Mouse (Mus musculus) midbrain, embryonic 14.5 days (tissue): Measurements from ENCODE around the gene Csmd2. TPM values are rescaled to one million over a fixed set of nuclear protein-coding genes. Genes with fewer than 3 reads are reported as not detected.

Source experiments
- ATAC-seq: fragments of 200-750 bp; cut with Nextera tagmentation; 2 replicates; pipeline ENCODE4 v1.8.0; 2017; ENCODE audit warnings: moderate number of reproducible peaks, moderate library complexity; ENCODE audit not compliant: low FRiP score, low TSS enrichment
- DNase-seq: peaks from one replicate; pipeline ENCODE4 v3.0.0-alpha.2; 2015
- H3K27ac ChIP-seq: fragments of 300-500 bp; sonication (generic); replicated peaks from 2 replicates; pipeline ENCODE4 v1.5.1; 2014; ENCODE audit warnings: mild to moderate bottlenecking, low read depth, low read length, moderate library complexity
- H3K27me3 ChIP-seq: fragments of 300-500 bp; sonication (generic); 2 replicates; pipeline ENCODE4 v1.6.1; 2014; ENCODE audit warnings: low read length, control low read depth, mixed read lengths; ENCODE audit not compliant: control insufficient read depth, insufficient read depth
- H3K36me3 ChIP-seq: fragments of 300-500 bp; sonication (generic); 2 replicates; pipeline ENCODE4 v1.6.1; 2014; ENCODE audit warnings: low read length, control low read depth; ENCODE audit not compliant: control insufficient read depth, insufficient read depth
- H3K4me1 ChIP-seq: fragments of 300-500 bp; sonication (generic); 2 replicates; pipeline ENCODE4 v1.6.1; 2014; ENCODE audit warnings: mild to moderate bottlenecking, antibody characterized with exemption, low read length, control low read depth; ENCODE audit not compliant: control insufficient read depth, insufficient read depth
- H3K4me2 ChIP-seq: fragments of 300-500 bp; sonication (generic); 2 replicates; pipeline ENCODE4 v1.6.1; 2014; ENCODE audit warnings: mild to moderate bottlenecking, low read length, moderate library complexity
- H3K4me3 ChIP-seq: fragments of 300-500 bp; sonication (generic); replicated peaks from 2 replicates; pipeline ENCODE4 v1.5.1; 2014; ENCODE audit warnings: low read depth, low read length
- H3K9ac ChIP-seq: fragments of 300-500 bp; sonication (generic); replicated peaks from 2 replicates; pipeline ENCODE4 v1.6.1; 2014; ENCODE audit warnings: mild to moderate bottlenecking, low read length, moderate library complexity
- H3K9me3 ChIP-seq: fragments of 300-500 bp; sonication (generic); 2 replicates; pipeline ENCODE4 v1.6.1; 2016; ENCODE audit warnings: low read length, control low read depth, mixed read lengths; ENCODE audit not compliant: control insufficient read depth
- WGBS: fragments of 180-500 bp; shearing (Covaris S2); extraction: QIAGEN DNeasy Blood & Tissue Kit; methylation state at CpG from one replicate; pipeline ENCODE4 v1.1.7; 2014; 5-methylcytosine and 5-hydroxymethylcytosine counted together
- polyA plus RNA-seq: library from polyadenylated mRNA; unstranded; fragments of >200 nt; fragmentation: Nextera tagmentation; extraction: Ambion mirVana; gene quantifications from 2 replicates; pipeline ENCODE4 v1.2.1, GENCODE M21; 2014

Csmd2 gene
- polyA plus RNA-seq, 1 experiment from 2014 or later: 9.8 TPM

DNA sequence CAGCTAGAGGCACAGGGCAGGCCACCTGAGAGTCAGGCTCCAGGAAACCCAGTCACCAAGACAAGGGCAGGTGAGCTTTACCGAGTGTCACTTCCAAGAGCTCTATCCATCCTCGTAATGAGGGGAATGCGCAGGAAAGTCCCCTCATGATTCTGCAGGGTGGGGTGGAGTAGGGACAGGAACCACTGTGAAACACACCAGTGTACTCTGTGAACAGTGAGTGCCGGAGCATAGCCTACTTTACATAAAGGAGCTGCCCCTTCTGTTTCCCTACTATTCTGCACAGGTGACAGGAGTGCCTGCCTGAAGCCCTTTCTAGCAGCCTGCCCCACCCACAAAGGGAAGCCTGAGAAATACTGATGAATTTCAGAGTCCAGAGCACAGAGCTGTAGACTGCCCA is 605.6 kb downstream of the Csmd2 start:
- no peak overlapping the region for H3K4me2 ChIP-seq
- H3K4me1 ChIP-seq: no peaks in the 10 kb centered on the region
- H3K9ac ChIP-seq: no peak overlapping the region
- 94% methylated on average over 4 of the region's 4 CpGs for WGBS
- DNase-seq (no peak), ATAC-seq (no peak)
- H3K27me3 ChIP-seq: no peaks in the 10 kb centered on the region
- H3K4me3 ChIP-seq: no peak overlapping the region
- H3K9me3 ChIP-seq: no peaks in the 10 kb centered on the region
- H3K27ac ChIP-seq: no peak overlapping the region
- peaks cover 35% of the 10 kb centered on the region for H3K36me3 ChIP-seq

DNA sequence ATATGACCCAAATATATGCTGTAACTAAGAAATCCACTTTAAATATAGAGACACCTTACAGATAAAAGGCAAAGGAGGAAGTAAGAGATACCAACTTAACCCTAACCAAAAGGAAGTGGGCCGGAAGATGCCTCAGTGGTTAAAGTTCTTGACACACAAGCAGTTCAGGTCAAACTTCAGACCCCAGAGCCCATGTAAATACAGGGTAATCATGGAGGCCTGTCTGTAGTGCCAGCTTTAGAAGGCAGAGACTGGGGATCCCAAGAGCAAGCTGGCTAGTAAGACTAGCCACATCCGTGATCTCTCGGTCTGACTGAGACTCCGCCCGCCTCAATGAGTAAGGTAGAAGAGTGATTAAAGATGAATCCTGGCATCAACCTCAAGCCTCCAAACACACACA is 606.4 kb downstream of the Csmd2 start:
- 97% methylated on average over 5 of the region's 5 CpGs for WGBS
- no peak overlapping the region for H3K9ac ChIP-seq
- H3K4me2 ChIP-seq: no peak overlapping the region
- H3K9me3 ChIP-seq: no peaks in the 10 kb centered on the region
- peaks cover 34% of the 10 kb centered on the region for H3K36me3 ChIP-seq
- ATAC-seq: no peak
- no peak overlapping the region for H3K27ac ChIP-seq
- no peaks in the 10 kb centered on the region for H3K27me3 ChIP-seq
- no peak for DNase-seq
- no peak overlapping the region for H3K4me3 ChIP-seq
- H3K4me1 ChIP-seq: no peaks in the 10 kb centered on the region

DNA sequence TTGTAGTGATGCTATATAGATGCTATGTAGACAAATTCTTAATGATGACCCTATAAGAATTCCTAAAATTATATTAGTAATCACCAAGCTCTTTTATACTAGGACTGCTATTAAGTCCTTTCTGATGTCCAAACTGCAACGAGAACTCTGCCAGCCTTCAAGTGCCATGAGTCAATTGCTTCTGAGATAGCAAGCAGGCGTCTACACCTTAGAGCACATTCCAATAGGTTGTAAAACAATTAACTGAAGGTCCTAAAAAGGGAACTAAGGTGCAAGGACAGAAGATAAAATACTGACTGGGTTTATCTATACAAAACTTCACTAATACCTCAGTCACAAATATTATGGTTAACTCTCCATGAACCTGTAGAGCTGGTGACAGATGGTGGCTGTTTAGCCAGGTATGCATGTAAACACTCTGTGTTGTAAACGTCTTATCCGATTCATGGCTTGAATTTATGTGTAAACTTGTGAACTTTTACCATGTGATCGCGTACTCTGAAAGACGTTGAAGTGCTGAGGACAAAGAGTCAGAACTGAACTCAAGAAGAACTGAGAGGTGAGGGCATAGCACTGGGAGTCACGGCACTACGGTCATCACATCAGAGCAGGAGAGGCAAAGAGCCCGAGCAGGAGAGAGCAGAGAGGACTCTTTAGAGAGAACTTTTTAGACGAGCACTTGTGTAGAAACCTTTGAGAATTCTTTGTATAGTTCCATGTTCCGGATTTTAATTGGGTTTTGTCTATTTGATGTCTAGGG is 610.3 kb downstream of the Csmd2 start:
- DNase-seq (no peak), ATAC-seq (no peak)
- Histone ChIP-seq H3K27me3 (no peaks in the 10 kb centered on the region), H3K9ac (no peak overlapping the region), H3K4me2 (no peak overlapping the region), H3K9me3 (no peaks in the 10 kb centered on the region), H3K4me1 (no peaks in the 10 kb centered on the region), H3K36me3 (peaks cover 29% of the 10 kb centered on the region), H3K27ac (no peak overlapping the region), H3K4me3 (no peak overlapping the region)
- 94% methylated on average over 12 of the region's 12 CpGs for WGBS

DNA sequence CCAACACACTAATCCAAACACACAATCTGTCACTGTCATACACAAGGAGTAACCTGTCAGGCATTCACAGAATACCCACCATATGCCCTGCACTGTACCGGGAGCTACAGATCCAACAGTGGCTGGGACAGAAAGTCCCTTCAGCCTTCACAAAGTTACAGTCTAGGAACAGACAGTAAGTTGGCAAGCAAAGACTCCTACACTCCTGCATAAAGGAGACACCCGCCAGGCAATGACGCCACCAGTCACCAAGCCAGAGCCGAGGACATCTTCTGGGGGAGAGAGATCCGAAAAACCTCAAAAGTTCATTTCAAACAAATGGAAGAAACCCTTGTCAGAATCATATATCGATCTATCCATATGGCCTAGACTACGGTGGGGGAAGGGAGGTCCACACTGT is 618.9 kb downstream of the Csmd2 start:
- Histone ChIP-seq H3K9me3 (no peaks in the 10 kb centered on the region), H3K4me3 (no peak overlapping the region), H3K36me3 (peaks cover 27% of the 10 kb centered on the region), H3K27me3 (no peaks in the 10 kb centered on the region), H3K4me1 (peaks cover 6% of the 10 kb centered on the region), H3K4me2 (no peak overlapping the region), H3K27ac (no peak overlapping the region), H3K9ac (no peak overlapping the region)
- 98% methylated on average over 7 of the region's 7 CpGs for WGBS
- no peak for DNase-seq
- ATAC-seq: no peak

DNA sequence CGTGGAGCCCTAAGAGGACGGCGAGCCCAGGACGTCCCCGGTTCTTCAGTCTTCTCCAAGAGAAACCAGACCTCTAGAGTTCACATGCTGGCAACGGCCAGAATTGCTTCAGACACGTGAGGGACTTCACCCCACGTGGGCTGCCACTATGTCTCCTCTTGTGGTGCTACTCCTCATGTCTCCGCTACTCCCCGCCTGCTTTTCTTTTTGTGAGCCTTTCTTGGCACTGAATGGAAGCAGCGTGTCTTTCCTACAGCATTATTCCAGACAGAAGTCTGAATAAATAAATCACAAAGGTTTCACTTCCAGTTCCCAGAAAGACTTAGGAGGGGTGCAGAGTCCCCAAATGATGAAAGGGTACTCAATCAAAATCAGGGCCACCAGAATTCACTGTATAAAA is 620.0 kb downstream of the Csmd2 start:
- no peak overlapping the region for H3K4me3 ChIP-seq
- peaks cover 18% of the 10 kb centered on the region for H3K36me3 ChIP-seq
- 80% methylated on average over 11 of the region's 11 CpGs for WGBS
- ATAC-seq: no peak
- DNase-seq: no peak
- H3K4me2 ChIP-seq: no peak overlapping the region
- no peak overlapping the region for H3K27ac ChIP-seq
- peaks cover 6% of the 10 kb centered on the region for H3K4me1 ChIP-seq
- no peak overlapping the region for H3K9ac ChIP-seq
- H3K9me3 ChIP-seq: no peaks in the 10 kb centered on the region
- H3K27me3 ChIP-seq: no peaks in the 10 kb centered on the region

DNA sequence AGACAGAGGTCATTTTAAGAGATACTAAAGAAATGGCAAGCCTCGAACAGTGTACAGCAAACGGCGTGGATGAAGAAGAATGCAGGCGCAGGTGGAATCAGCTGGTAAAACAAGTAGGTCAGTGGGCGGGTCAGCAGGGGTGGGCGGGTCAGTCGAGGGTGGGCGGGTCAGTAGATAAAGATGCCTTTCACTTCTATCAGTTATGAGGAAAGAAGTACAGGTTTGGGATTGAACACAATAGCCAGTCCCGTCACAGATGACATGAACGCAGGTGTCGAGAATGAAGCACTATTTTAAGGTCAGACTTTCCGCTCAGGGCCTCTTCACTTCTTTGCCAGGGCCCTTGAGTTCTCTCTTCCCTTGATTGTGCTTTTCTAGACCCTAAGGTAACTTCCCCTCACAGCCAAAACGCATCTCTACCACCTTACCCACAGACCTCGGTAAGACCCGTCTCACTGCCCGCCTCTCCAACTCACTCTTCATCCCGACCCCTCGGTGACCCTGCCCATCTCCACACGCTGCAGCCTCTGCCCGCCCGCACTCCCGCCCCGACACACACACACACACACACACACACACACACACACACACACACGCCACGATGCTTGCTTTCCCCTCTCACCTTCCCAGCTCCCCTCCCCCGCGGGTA is 621.7 kb downstream of the Csmd2 start:
- H3K4me2 ChIP-seq: peak overlapping the region; percentile 77
- peak overlapping the region; percentile 63 for H3K9ac ChIP-seq
- ATAC-seq (no peak; the same call in 1 of the 2 replicates), DNase-seq (no peak)
- peak overlapping the region; percentile 58 for H3K4me3 ChIP-seq
- no peaks in the 10 kb centered on the region for H3K9me3 ChIP-seq
- no peaks in the 10 kb centered on the region for H3K27me3 ChIP-seq
- H3K4me1 ChIP-seq: peaks cover 6% of the 10 kb centered on the region
- 11% methylated on average over 27 of the region's 27 CpGs for WGBS
- peaks cover under 1% of the 10 kb centered on the region for H3K36me3 ChIP-seq
- peak overlapping the region; percentile 32; the same call in 1 of the 2 replicates for H3K27ac ChIP-seq

DNA sequence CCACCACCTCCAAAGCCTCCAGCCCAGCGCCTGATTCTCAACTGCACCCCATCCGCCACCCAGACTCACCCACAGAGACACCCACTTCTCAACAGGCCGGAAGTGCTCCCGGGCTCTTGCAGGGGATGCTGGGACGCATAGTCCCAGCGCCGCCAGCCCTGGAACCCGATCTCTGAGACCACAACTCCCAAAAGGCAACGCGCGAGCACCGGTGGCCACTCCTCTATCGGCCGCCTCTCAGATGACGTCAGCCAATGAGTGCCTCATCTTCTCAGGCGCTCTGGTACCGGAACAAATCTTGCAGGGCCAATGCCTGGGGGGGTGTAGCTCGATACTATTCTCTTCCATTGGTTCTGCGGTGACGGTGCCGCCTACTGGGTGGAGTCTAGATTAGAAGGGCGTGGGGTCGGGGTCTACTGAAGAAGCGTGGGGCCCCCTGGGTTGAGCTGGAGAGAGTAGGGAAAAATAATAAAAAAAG is 622.3 kb downstream of the Csmd2 start, which contains the start of gene Zscan20:
Gene Zscan20 (minus strand): TSS at position 174 of the 478 bp plus-strand sequence.
- Histone ChIP-seq H3K27me3 (no peaks in the 10 kb centered on the region), H3K4me2 (peak within 1 kb of the TSS; percentile 77), H3K4me1 (peaks cover 6% of the 10 kb centered on the region), H3K27ac (peak within 1 kb of the TSS; percentile 32; the same call in 1 of the 2 replicates), H3K4me3 (peak within 1 kb of the TSS; percentile 58), H3K36me3 (no peaks in the 10 kb centered on the region), H3K9me3 (no peaks in the 10 kb centered on the region), H3K9ac (peak within 1 kb of the TSS; percentile 63)
- peak; percentile 99 for DNase-seq
- ATAC-seq: peak; percentile 95
- under 1% methylated on average over 24 of the region's 24 CpGs for WGBS

DNA sequence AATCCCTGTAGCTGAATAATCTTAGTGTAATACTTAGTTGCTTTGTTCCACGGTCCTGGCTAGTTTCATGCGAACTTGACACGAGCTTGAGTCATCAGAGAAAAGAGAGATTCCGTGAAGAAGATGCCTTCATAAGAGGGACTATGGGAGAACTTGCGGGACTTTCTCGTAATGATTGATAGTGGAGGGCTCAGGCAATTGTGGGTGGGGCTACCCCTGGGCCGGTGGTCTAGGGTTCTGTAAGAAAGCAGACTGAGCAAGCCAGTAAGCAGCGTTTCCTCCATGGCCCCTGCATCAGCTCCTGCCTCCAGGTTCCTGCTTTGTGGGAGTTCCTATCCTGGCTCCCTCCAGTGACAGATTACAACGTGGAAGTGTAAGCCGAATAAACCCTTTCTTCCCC is 623.0 kb downstream of the Csmd2 start:
- WGBS: 20% methylated on average over 10 of the region's 10 CpGs
- peak overlapping the region; percentile 77 for H3K4me2 ChIP-seq
- H3K27me3 ChIP-seq: no peaks in the 10 kb centered on the region
- H3K4me1 ChIP-seq: peaks cover 6% of the 10 kb centered on the region
- H3K36me3 ChIP-seq: no peaks in the 10 kb centered on the region
- no peak overlapping the region for H3K27ac ChIP-seq
- ATAC-seq (no peak), DNase-seq (no peak)
- H3K9me3 ChIP-seq: no peaks in the 10 kb centered on the region
- H3K9ac ChIP-seq: no peak overlapping the region
- H3K4me3 ChIP-seq: no peak overlapping the region
